Mouse (Mus musculus) heart, postnatal 36 days (tissue): Measurements from ENCODE around the gene Mfap5. TPM values are rescaled to one million over a fixed set of nuclear protein-coding genes. Genes with fewer than 3 reads are reported as not detected.
"Not testable (repeated sequence)": the region's sequence is repeated elsewhere in the genome, so short reads cannot be mapped to it uniquely, and the experiment has no call there.

Source experiments
- DNase-seq, 2 experiments: peaks; one replicate each; pipeline ENCODE4 v3.0.0; 2021 to 2022
- intact Hi-C: fragments of 180-260 bp; cut with DNase I; formaldehyde crosslinking; loops from one replicate; pipeline ENCODE4 v1.15.1; 2025
- total RNA-seq, 2 experiments: library from RNA; stranded (reverse); gene quantifications; 2 replicates each; pipeline ENCODE4 v1.2.3; 2021

Mfap5 gene
- total RNA-seq, 2 experiments from 2014 or later = 41.3 to 43.4 TPM

DNA sequence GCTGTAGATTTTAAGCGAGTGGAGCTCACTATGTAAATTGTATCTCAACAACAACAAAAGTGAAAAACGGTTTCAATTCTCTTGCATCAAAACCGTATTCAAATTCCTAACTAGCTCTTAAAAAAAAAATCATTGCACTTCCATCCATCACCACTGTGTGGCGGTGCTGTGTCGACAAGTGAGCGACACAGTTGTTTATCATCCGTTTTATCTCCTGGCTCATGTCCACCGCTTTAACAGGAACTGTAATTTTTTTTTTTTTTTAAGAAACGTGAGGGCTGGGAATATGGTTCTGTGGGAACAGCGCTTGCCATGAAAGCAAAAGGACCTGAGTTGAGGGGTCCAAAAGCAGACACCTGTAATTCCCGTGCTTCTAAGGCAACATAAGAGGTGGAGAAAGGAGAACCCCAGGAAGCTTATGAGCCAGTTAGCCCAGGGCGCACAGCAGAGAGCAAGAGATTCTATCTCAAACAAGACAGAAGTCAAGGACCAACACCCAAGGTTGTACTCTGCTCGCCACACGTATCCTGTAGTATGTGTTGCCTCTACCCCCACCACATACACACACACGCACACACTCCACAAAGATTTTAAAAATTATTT is 51.4 kb downstream of the Mfap5 start:
- DNase-seq = peak; percentile 64 to 72
- intact Hi-C loops = loop anchor here (2.0 kb wide), 1 partner anchor 76 kb away; no protein-coding TSS in a partner anchor

DNA sequence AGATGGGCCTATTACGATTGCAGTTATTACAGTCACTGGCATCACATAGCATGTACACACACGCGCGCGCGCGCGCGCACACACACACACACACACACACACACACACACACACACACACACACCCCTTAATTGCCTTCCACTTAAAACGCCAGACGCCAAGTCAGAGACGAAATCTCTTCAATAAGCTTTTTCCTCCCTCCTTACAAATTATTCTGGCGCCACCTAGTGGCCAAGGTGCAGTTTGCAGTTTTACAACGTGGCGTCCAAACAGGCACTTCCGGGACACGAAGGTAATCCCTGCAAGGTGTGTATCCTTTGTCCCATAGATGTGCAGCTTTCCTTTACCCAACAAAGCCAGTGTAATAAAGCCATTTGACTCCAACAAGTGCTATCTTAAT is 54.8 kb downstream of the Mfap5 start:
- DNase-seq = peak; percentile 77 to 79
- intact Hi-C loops = no loop called here

DNA sequence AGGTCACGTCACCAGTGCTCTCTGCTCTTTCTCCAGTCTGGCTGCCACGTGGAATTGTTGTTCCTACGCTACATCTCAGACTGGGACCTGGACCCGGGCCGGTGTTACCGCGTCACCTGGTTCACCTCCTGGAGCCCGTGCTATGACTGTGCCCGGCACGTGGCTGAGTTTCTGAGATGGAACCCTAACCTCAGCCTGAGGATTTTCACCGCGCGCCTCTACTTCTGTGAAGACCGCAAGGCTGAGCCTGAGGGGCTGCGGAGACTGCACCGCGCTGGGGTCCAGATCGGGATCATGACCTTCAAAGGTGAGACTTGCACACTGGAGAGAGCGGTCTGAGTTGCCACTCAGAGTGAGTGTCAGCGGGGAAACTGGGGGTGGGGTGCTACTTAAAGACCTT is 55.4 kb downstream of the Mfap5 start:
- DNase-seq = no peak
- intact Hi-C loops = no loop called here

DNA sequence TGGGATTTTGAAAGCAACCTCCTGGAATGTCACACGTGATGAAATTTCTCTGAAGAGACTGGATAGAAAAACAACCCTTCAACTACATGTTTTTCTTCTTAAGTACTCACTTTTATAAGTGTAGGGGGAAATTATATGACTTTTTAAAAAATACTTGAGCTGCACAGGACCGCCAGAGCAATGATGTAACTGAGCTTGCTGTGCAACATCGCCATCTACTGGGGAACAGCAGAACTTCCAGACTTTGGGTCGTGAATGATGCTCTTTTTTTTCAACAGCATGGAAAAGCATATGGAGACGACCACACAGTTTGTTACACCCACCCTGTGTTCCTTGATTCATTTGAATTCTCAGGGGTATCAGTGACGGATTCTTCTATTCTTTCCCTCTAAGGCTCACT is 56.8 kb downstream of the Mfap5 start:
- peak; percentile 56 to 69 for DNase-seq

GRCm38 (mm10) chr6:122565070-122565784 is 59.6 kb downstream of the Mfap5 start:
- intact Hi-C loops = no loop called here
- DNase-seq = no peak

More for the DNA sequence above, 56.8 kb downstream of the Mfap5 start:
- intact Hi-C loops = loop anchor here (1.0 kb wide), 2 partner anchors 66 to 160 kb away; no protein-coding TSS in a partner anchor

GRCm38 (mm10) chr6:122569113-122569512 is 63.5 kb downstream of the Mfap5 start:
- intact Hi-C loops = no loop called here

DNA sequence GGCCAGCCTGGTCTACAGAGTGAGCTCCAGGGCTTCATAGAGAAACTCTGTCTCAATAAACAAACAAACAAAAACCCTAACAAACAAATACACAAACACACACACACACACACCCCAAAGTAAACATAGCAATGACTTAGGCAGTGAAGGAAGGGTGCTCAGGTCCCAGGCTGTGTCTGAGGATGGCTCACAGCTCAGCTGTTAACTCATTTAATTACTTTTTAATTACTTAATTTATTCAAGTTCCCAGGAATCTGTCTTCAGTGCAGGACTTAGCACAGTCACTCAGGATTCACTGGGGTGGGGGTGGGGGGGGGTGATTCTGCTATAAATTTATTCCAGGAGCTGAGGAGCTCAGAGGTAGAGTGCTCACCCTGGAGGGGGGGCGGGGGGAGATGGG is 64.1 kb downstream of the Mfap5 start:
- DNase-seq = no peak
- intact Hi-C loops = no loop called here

More at GRCm38 (mm10) chr6:122569113-122569512, 63.5 kb downstream of the Mfap5 start:
- DNase-seq = no peak

- no peak for DNase-seq
- intact Hi-C loops = no loop called here
Measured at GRCm38 (mm10) chr6:122570695-122571616, 65.3 kb downstream of the Mfap5 start.

DNA sequence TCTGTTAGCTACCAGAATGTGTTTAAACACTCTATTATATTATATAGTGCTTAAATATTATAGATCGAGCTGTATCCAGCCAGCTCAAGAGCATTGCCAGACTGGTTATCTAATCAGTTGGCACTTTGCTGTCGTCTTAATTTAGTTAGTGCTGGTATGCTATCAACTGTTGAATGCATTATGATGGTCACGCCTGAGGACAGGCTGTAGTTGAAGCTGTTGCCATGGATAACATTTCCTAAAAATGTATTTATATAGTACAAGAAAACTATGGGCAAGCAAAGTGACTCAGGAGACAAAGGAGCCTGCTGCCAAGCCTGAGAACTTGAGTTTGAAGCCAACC is 65.9 kb downstream of the Mfap5 start:
- intact Hi-C loops = no loop called here
- DNase-seq = no peak

- intact Hi-C loops, DNase-seq: not testable (repeated sequence)
Measured at GRCm38 (mm10) chr6:122575037-122575436, 69.4 kb downstream of the Mfap5 start.

DNA sequence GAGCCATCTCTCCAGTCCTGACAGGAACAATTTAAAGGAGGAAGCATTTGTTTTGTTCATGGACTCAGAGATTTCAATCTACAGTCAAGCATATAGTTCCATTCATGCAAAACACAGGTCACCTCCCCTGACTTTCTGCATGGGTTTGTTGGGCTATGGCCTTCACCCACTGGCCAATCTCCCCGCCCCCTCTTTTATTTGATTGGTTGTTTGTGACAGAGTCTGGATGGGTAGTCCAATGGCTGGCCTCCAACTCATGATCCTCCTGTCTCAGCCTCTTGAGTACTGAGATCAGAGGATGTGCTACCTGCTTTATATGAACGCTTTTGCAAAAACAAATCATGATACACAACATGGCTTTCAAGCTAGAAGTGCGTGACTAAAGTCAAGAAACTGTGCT is 71.4 kb downstream of the Mfap5 start:
- intact Hi-C loops = no loop called here
- no peak for DNase-seq

Other genes with a start within 250 kb of the Mfap5 start
- not detected for gene Klrg1, start 223.0 kb upstream of the Mfap5 start, total RNA-seq
- gene M6pr, start 197.1 kb upstream of the Mfap5 start, total RNA-seq = 10 to 100 TPM; 40.8 to 42.8 TPM
- 10 to 100 TPM; 17.5 to 21.8 TPM for gene Phc1, start 165.3 kb upstream of the Mfap5 start, total RNA-seq
- gene Rimklb, start 7.1 kb upstream of the Mfap5 start, total RNA-seq = under 1 TPM in 1 of 2 experiments, not detected in 1; 0.72 TPM
- gene Aicda, start 48.0 kb downstream of the Mfap5 start, total RNA-seq = not detected
- 1 to 10 TPM; 6.3 to 8.0 TPM for gene Apobec1, start 96.6 kb downstream of the Mfap5 start, total RNA-seq
- gene Gdf3, start 104.2 kb downstream of the Mfap5 start, total RNA-seq = not detected
- not detected for gene Dppa3, start 120.6 kb downstream of the Mfap5 start, total RNA-seq
- not detected for gene Nanog, start 201.6 kb downstream of the Mfap5 start, total RNA-seq